Mouse (Mus musculus): ENCODE measurements around the gene Riox2. TPM values are rescaled to one million over a fixed set of nuclear protein-coding genes. Genes with fewer than 3 reads are reported as not detected.

Gene Riox2
- polyA plus RNA-seq, 1 experiment from 2014 or later = 26.1 TPM

GRCm38 (mm10) chr16:59463973-59464372 lies 7.6 kb upstream of the Riox2 start:
- no peaks in the 10 kb centered on the region; the same call in 1 of the 2 replicates for H3K9me3 ChIP-seq (ENCODE audit: control insufficient read depth, low read length)
- WGBS = 93% methylated on average over 6 of the region's 6 CpGs
- no peak for DNase-seq (ENCODE audit: low spot score, missing footprints)
- no peak overlapping the region for H3K9ac ChIP-seq (ENCODE audit: low read length)
- no peaks in the 10 kb centered on the region for H3K36me3 ChIP-seq (ENCODE audit: control insufficient read depth, insufficient read depth, low read length)
- no peak overlapping the region for H3K27ac ChIP-seq (ENCODE audit: low read depth, low read length)
- no peak overlapping the region for H3K4me2 ChIP-seq
- no peak for ATAC-seq (ENCODE audit: low FRiP score)
- H3K4me3 ChIP-seq (ENCODE audit: low read depth, low read length) = no peak overlapping the region
- H3K27me3 ChIP-seq (ENCODE audit: control insufficient read depth, insufficient read depth, low read length) = no peaks in the 10 kb centered on the region
- H3K4me1 ChIP-seq (ENCODE audit: control insufficient read depth, insufficient read depth, low read length) = no peaks in the 10 kb centered on the region

GRCm38 (mm10) chr16:59469846-59470245 lies 1.7 kb upstream of the Riox2 start:
- Histone ChIP-seq H3K4me3 (ENCODE audit: low read depth, low read length) (no peak overlapping the region), H3K27ac (ENCODE audit: low read depth, low read length) (no peak overlapping the region), H3K27me3 (ENCODE audit: control insufficient read depth, insufficient read depth, low read length) (no peaks in the 10 kb centered on the region), H3K9ac (ENCODE audit: low read length) (no peak overlapping the region), H3K4me2 (no peak overlapping the region), H3K4me1 (ENCODE audit: control insufficient read depth, insufficient read depth, low read length) (no peaks in the 10 kb centered on the region; the same call in 1 of the 2 replicates), H3K36me3 (ENCODE audit: control insufficient read depth, insufficient read depth, low read length) (no peaks in the 10 kb centered on the region), H3K9me3 (ENCODE audit: control insufficient read depth, low read length) (no peaks in the 10 kb centered on the region; the same call in 1 of the 2 replicates)
- 89% methylated on average over 1 of the region's 1 CpGs for WGBS
- ATAC-seq (ENCODE audit: low FRiP score) (no peak), DNase-seq (ENCODE audit: low spot score, missing footprints) (no peak)

- DNase-seq (ENCODE audit: low spot score, missing footprints) = no peak
- WGBS = 63% methylated on average over 6 of the region's 6 CpGs
- peak overlapping the region; percentile 58 for H3K4me2 ChIP-seq
- H3K27ac ChIP-seq (ENCODE audit: low read depth, low read length) = no peak overlapping the region
- ATAC-seq (ENCODE audit: low FRiP score) = no peak
- no peaks in the 10 kb centered on the region for H3K9me3 ChIP-seq (ENCODE audit: control insufficient read depth, low read length)
- peak overlapping the region; percentile 53 for H3K4me3 ChIP-seq (ENCODE audit: low read depth, low read length)
- H3K9ac ChIP-seq (ENCODE audit: low read length) = peak overlapping the region; percentile 63; the same call in 1 of the 2 replicates
- no peaks in the 10 kb centered on the region for H3K36me3 ChIP-seq (ENCODE audit: control insufficient read depth, insufficient read depth, low read length)
- H3K27me3 ChIP-seq (ENCODE audit: control insufficient read depth, insufficient read depth, low read length) = no peaks in the 10 kb centered on the region
- H3K4me1 ChIP-seq (ENCODE audit: control insufficient read depth, insufficient read depth, low read length) = no peaks in the 10 kb centered on the region; the same call in 1 of the 2 replicates
These were observed 971 bp downstream of the Riox2 start for GRCm38 (mm10) chr16:59472546-59472945.

DNA sequence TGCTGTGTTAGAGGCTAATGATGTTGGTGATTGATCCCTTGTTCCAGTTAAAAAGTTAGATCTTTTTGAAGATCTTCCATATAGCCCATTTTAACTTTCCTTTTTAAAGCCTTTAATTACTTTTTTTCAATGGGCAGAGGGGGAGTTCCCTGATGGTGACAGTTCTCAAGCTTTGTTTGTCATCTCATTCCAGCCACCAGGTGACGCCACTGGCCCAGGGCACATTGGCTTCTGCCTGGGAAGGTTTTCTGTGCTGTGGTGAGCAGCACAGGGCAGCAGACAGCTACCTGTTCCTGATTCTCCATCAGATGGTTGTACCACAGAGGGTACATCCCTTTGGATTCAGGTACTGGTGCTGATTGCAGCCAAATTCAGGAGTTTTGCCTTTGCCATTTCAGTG lies 3.2 kb downstream of the Riox2 start:
- WGBS = 27% methylated on average over 1 of the region's 1 CpGs
- Histone ChIP-seq H3K4me1 (ENCODE audit: control insufficient read depth, insufficient read depth, low read length) (no peaks in the 10 kb centered on the region; the same call in 1 of the 2 replicates), H3K9me3 (ENCODE audit: control insufficient read depth, low read length) (no peaks in the 10 kb centered on the region), H3K27me3 (ENCODE audit: control insufficient read depth, insufficient read depth, low read length) (no peaks in the 10 kb centered on the region), H3K36me3 (ENCODE audit: control insufficient read depth, insufficient read depth, low read length) (no peaks in the 10 kb centered on the region), H3K27ac (ENCODE audit: low read depth, low read length) (no peak overlapping the region), H3K9ac (ENCODE audit: low read length) (no peak overlapping the region), H3K4me3 (ENCODE audit: low read depth, low read length) (no peak overlapping the region), H3K4me2 (no peak overlapping the region)
- ATAC-seq (ENCODE audit: low FRiP score) = no peak
- peak; percentile 93 for DNase-seq (ENCODE audit: low spot score, missing footprints)

GRCm38 (mm10) chr16:59477955-59478354 lies 6.4 kb downstream of the Riox2 start:
- Histone ChIP-seq H3K4me2 (no peak overlapping the region), H3K4me1 (ENCODE audit: control insufficient read depth, insufficient read depth, low read length) (no peaks in the 10 kb centered on the region), H3K27ac (ENCODE audit: low read depth, low read length) (no peak overlapping the region), H3K9ac (ENCODE audit: low read length) (no peak overlapping the region), H3K9me3 (ENCODE audit: control insufficient read depth, low read length) (no peaks in the 10 kb centered on the region), H3K36me3 (ENCODE audit: control insufficient read depth, insufficient read depth, low read length) (0 out of 2 replicates have a peak, but pooled peaks cover 4% of the 10 kb centered on the region), H3K4me3 (ENCODE audit: low read depth, low read length) (no peak overlapping the region), H3K27me3 (ENCODE audit: control insufficient read depth, insufficient read depth, low read length) (no peaks in the 10 kb centered on the region)
- ATAC-seq (ENCODE audit: low FRiP score) (no peak), DNase-seq (ENCODE audit: low spot score, missing footprints) (no peak)
- WGBS = 94% methylated on average over 3 of the region's 3 CpGs

- no peak for DNase-seq (ENCODE audit: low spot score, missing footprints)
- Histone ChIP-seq H3K27me3 (ENCODE audit: control insufficient read depth, insufficient read depth, low read length) (no peaks in the 10 kb centered on the region), H3K27ac (ENCODE audit: low read depth, low read length) (no peak overlapping the region), H3K4me3 (ENCODE audit: low read depth, low read length) (no peak overlapping the region), H3K4me1 (ENCODE audit: control insufficient read depth, insufficient read depth, low read length) (no peaks in the 10 kb centered on the region), H3K36me3 (ENCODE audit: control insufficient read depth, insufficient read depth, low read length) (no peaks in the 10 kb centered on the region), H3K4me2 (no peak overlapping the region), H3K9ac (ENCODE audit: low read length) (no peak overlapping the region), H3K9me3 (ENCODE audit: control insufficient read depth, low read length) (no peaks in the 10 kb centered on the region)
- whole genome bisulfite sequencing = 94% methylated on average over 7 of the region's 7 CpGs
- no peak for ATAC-seq (ENCODE audit: low FRiP score)
These were observed 15.7 kb downstream of the Riox2 start for GRCm38 (mm10) chr16:59487239-59487638.

- no peaks in the 10 kb centered on the region for H3K27me3 ChIP-seq (ENCODE audit: control insufficient read depth, insufficient read depth, low read length)
- H3K4me3 ChIP-seq (ENCODE audit: low read depth, low read length) = no peak overlapping the region
- no peak overlapping the region for H3K27ac ChIP-seq (ENCODE audit: low read depth, low read length)
- no peaks in the 10 kb centered on the region for H3K36me3 ChIP-seq (ENCODE audit: control insufficient read depth, insufficient read depth, low read length)
- H3K9ac ChIP-seq (ENCODE audit: low read length) = no peak overlapping the region
- 93% methylated on average over 9 of the region's 9 CpGs for WGBS
- H3K4me2 ChIP-seq = no peak overlapping the region
- H3K4me1 ChIP-seq (ENCODE audit: control insufficient read depth, insufficient read depth, low read length) = no peaks in the 10 kb centered on the region
- DNase-seq (ENCODE audit: low spot score, missing footprints) = no peak
- no peaks in the 10 kb centered on the region for H3K9me3 ChIP-seq (ENCODE audit: control insufficient read depth, low read length)
- ATAC-seq (ENCODE audit: low FRiP score) = no peak
These were observed 16.5 kb downstream of the Riox2 start for GRCm38 (mm10) chr16:59487975-59488548.

GRCm38 (mm10) chr16:59493199-59493598 lies 21.6 kb downstream of the Riox2 start:
- DNase-seq (ENCODE audit: low spot score, missing footprints) (no peak), ATAC-seq (ENCODE audit: low FRiP score) (no peak)
- Histone ChIP-seq H3K4me2 (no peak overlapping the region), H3K4me1 (ENCODE audit: control insufficient read depth, insufficient read depth, low read length) (no peaks in the 10 kb centered on the region), H3K4me3 (ENCODE audit: low read depth, low read length) (no peak overlapping the region), H3K9ac (ENCODE audit: low read length) (no peak overlapping the region), H3K27me3 (ENCODE audit: control insufficient read depth, insufficient read depth, low read length) (no peaks in the 10 kb centered on the region), H3K9me3 (ENCODE audit: control insufficient read depth, low read length) (no peaks in the 10 kb centered on the region), H3K27ac (ENCODE audit: low read depth, low read length) (no peak overlapping the region), H3K36me3 (ENCODE audit: control insufficient read depth, insufficient read depth, low read length) (no peaks in the 10 kb centered on the region)
- WGBS = 94% methylated on average over 14 of the region's 14 CpGs

DNA sequence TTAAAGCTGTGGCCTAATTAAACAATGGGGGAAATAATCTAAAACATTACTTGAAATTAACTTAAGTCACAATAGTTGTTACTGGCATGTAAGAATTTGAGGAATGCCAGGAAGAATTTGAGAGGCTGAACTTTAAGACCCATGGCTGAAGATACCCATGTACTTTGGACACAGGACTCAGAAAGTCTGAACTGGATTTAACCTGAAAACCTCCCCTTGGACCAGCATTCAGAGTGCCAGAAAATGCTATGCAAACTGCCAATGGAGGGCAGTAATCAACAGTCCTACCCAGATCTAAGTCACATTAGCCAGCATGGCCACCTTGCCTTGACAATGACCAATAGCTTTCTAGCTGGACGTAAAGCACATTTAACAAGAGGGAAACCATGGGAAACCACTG lies 26.4 kb downstream of the Riox2 start:
- DNase-seq (ENCODE audit: low spot score, missing footprints) (no peak), ATAC-seq (ENCODE audit: low FRiP score) (no peak)
- Histone ChIP-seq H3K9me3 (ENCODE audit: control insufficient read depth, low read length) (no peaks in the 10 kb centered on the region), H3K4me1 (ENCODE audit: control insufficient read depth, insufficient read depth, low read length) (no peaks in the 10 kb centered on the region), H3K27ac (ENCODE audit: low read depth, low read length) (no peak overlapping the region), H3K4me3 (ENCODE audit: low read depth, low read length) (no peak overlapping the region), H3K9ac (ENCODE audit: low read length) (no peak overlapping the region), H3K36me3 (ENCODE audit: control insufficient read depth, insufficient read depth, low read length) (no peaks in the 10 kb centered on the region), H3K27me3 (ENCODE audit: control insufficient read depth, insufficient read depth, low read length) (no peaks in the 10 kb centered on the region), H3K4me2 (no peak overlapping the region)
- 87% methylated on average over 1 of the region's 1 CpGs for WGBS
